Mouse (Mus musculus): ENCODE measurements around the gene Gstm7.

Gene Gstm7

DNA sequence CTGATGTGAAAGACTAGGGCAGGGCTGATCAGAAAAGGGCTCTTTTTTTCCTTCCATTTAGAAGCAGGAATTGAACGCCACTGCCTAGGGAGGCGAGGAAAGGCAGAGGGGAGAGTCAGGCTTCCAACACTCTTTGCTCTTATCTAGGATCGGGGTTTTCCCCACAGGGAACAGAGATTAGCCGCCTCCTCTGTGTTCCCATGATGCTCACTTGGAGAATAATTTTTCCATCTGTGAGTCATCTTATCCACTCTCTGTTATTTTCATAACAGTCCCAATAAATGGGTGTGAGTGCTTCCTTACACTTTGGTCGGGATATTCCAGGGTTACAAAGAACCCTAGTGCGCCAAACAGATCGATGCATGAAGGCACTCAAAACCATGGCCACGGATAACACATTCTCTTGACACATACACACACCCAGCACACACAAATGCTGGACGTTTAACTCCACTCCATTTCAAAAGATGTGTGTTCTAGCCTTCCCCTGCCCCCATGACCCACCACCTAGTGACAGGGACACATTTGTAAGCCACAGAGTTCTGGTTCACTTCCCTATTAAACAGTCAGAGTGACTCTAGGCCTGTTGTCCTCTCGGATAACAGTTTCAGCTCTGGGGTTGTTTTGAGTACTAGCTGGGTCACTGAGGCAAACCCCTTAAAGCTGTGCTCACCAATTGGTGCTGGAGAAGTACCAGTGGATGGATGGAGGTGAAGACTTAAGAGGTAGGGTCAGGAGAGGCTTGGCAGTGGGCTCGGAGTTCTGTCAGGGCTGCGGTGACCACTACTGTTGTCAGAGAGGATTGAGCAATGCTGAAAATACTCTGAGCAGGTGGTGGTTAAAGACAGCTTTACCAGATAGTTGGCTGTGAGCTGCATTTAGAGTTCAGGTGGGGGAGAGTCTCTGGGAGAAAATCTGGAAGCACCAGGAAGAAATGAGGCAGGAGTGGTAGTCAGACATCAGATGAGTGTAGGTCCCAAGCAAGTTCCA lies 53.6 kb downstream of the Gstm7 start:
- no peak for DNase-seq (ENCODE audit: low spot score in 2 of 2)

DNA sequence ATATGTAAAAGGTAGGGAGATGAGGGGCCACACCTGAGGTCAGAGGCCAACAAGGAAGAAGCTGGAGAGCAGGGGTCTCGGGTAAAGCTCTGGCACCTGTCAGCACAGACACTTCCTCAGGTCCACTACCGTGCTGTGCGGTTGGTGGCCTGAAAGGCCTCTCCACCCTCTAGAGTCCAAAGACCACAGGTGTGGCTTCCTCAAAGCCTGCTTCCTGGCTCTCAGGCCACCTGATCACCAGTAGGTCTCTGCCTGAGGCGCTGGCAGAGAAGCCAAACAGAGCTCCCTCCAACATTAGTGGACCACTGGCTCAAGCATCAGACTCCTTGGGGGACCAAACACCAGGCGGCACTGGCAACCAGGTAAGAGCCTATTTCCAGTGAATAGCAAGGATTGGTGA lies 54.6 kb downstream of the Gstm7 start, which contains the start of gene Eps8l3:
TSS of gene Eps8l3 (plus strand) at position 225 of the 400 bp plus-strand sequence.
- DNase-seq (ENCODE audit: low spot score in 2 of 2) = no peak
